Mouse (Mus musculus) B cell, adult 2 months (primary cell): ENCODE measurements at regions not wholly inside any gene's neighbourhood (a gene's known extent, or its start where the extent isn't known, plus 50 kb on each side); places are given as distances from the start of the nearest gene placed in this dataset.

Experiments
- DNase-seq, 2 experiments: peaks; one replicate each; pipeline ENCODE4 v3.0.0; 2022

- DNase-seq, result no peak
These were observed 197.9 kb upstream of the Mctp2 start for GRCm38 (mm10) chr7:72504268-72504667.

GRCm38 (mm10) chr7:72505732-72506460 lies 199.5 kb upstream of the Mctp2 start:
- no peak for DNase-seq

GRCm38 (mm10) chr7:72507946-72508345 lies 201.5 kb upstream of the Mctp2 start:
- no peak for DNase-seq

GRCm38 (mm10) chr7:72510116-72510515 lies 203.7 kb upstream of the Mctp2 start:
- DNase-seq, result no peak

- no peak for DNase-seq
These were observed 207.0 kb upstream of the Mctp2 start for GRCm38 (mm10) chr7:72513446-72513845.

GRCm38 (mm10) chr7:72514851-72515250 lies 208.4 kb upstream of the Mctp2 start:
- DNase-seq, result no peak

- DNase-seq, result no peak
These were observed 212.1 kb upstream of the Mctp2 start for GRCm38 (mm10) chr7:72518421-72518972.

- DNase-seq, result no peak
These were observed 213.1 kb upstream of the Mctp2 start for GRCm38 (mm10) chr7:72519359-72520115.

- no peak for DNase-seq
These were observed 222.5 kb upstream of the Mctp2 start for GRCm38 (mm10) chr7:72528873-72529272.

GRCm38 (mm10) chr7:72538288-72538687 lies 231.9 kb upstream of the Mctp2 start:
- no peak for DNase-seq

- DNase-seq, result no peak
These were observed 233.5 kb upstream of the Mctp2 start for GRCm38 (mm10) chr7:72539915-72540314.

- DNase-seq, result no peak
These were observed 235.4 kb upstream of the Mctp2 start for GRCm38 (mm10) chr7:72541521-72542478.

- no peak for DNase-seq
These were observed 237.1 kb upstream of the Mctp2 start for GRCm38 (mm10) chr7:72543501-72543900.

- no peak for DNase-seq
These were observed 237.5 kb upstream of the Mctp2 start for GRCm38 (mm10) chr7:72543946-72544345.

GRCm38 (mm10) chr7:72567378-72567777 lies 261.0 kb upstream of the Mctp2 start:
- DNase-seq, result no peak

GRCm38 (mm10) chr7:72569177-72569576 lies 262.8 kb upstream of the Mctp2 start:
- DNase-seq, result no peak

- DNase-seq, result no peak
These were observed 267.9 kb upstream of the Mctp2 start for GRCm38 (mm10) chr7:72574316-72574715.

- DNase-seq, result no peak
These were observed 278.0 kb upstream of the Mctp2 start for GRCm38 (mm10) chr7:72584427-72584826.

GRCm38 (mm10) chr7:72589241-72589668 lies 282.8 kb upstream of the Mctp2 start:
- no peak for DNase-seq

- no peak for DNase-seq
These were observed 284.1 kb upstream of the Mctp2 start for GRCm38 (mm10) chr7:72590351-72591115.

GRCm38 (mm10) chr7:72592110-72592509 lies 285.7 kb upstream of the Mctp2 start:
- no peak for DNase-seq

GRCm38 (mm10) chr7:72592649-72593048 lies 286.2 kb upstream of the Mctp2 start:
- DNase-seq, result no peak
